Mouse (Mus musculus): ENCODE data around the gene Myt1. TPM values are rescaled to one million over a fixed set of nuclear protein-coding genes. Genes with fewer than 3 reads are reported as not detected.

Myt1 gene
- polyA plus RNA-seq, 1 experiment: not detected

DNA sequence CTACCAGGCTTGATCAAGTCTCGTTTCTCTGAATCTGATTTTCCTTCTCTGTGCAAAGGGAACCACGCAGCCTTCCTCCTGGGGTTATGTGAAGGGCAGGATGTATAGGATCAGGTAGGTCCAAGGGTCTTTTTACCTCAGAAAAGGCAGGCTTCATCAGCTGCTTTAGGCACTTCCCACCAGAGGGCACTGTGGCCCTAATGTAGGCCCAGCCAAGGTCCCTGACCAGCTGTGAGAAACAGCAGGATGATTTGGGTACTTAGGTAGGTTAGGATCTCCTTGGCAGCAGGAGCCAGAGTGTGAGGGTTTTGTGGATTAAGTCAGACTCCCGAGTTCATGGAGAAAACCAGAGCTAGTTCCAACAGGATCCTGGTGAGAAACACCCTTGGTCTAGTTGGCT is 40.9 kb upstream of the Myt1 start:
- no peaks in the 10 kb centered on the region for H3K36me3 ChIP-seq (ENCODE audit: control insufficient read depth, insufficient read depth, low read length)
- DNase-seq (ENCODE audit: low read depth in 1 of 2, low spot score in 2 of 2): no peak
- H3K27me3 ChIP-seq (ENCODE audit: control insufficient read depth, insufficient read depth, low read length): no peaks in the 10 kb centered on the region
- H3K4me1 ChIP-seq (ENCODE audit: control insufficient read depth, insufficient read depth, insufficient read length): no peaks in the 10 kb centered on the region
- 26% methylated on average over 3 of the region's 3 CpGs for WGBS
- H3K4me3 ChIP-seq (ENCODE audit: extremely low read depth, insufficient read depth, insufficient read length): no peak overlapping the region
- H3K27ac ChIP-seq (ENCODE audit: insufficient read depth, low read length): no peak overlapping the region
- TF ChIP-seq POLR2A (IDR thresholded peaks at IDR 0.05; ENCODE audit: low read depth, low read length) (no peak), CTCF (IDR thresholded peaks at IDR 0.05; ENCODE audit: extremely low read depth, insufficient read depth, insufficient read length, insufficient replicate concordance) (peak; percentile 23; the same call in 1 of the 2 replicates)

DNA sequence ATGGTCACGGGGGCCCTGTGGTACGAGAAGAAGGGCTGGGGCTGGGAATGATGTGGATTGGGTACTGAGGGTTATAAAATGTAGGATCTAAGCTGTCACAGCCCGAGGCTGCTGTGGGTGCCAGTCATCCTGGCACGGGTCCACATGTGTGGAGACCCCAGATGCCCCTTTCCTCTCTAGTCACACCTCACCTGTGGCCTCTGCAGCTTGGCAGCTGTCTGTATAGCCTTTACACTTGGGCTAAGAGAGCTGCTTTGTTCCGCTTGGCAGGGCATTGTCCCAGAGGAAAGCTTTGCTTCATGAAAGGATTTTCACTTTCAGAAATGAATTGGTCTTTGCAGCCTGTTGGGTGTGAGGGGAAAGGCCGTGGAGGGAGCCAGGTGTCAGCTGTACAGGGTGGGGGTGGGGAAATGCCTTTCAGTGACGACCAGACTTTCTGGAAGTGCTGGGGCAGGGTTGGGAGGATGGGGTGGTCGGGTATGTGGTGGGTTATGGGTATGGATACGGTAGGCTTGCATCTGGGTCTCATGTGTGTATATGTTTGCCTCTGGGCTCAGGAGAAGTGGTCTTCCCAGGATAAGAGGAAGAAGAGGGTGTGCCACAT is 35.4 kb upstream of the Myt1 start:
- no peak overlapping the region for H3K4me3 ChIP-seq (ENCODE audit: extremely low read depth, insufficient read depth, insufficient read length)
- no peak for DNase-seq (ENCODE audit: low read depth in 1 of 2, low spot score in 2 of 2)
- no peak overlapping the region for H3K27ac ChIP-seq (ENCODE audit: insufficient read depth, low read length)
- no peaks in the 10 kb centered on the region for H3K4me1 ChIP-seq (ENCODE audit: control insufficient read depth, insufficient read depth, insufficient read length)
- WGBS: 61% methylated on average over 9 of the region's 9 CpGs
- H3K27me3 ChIP-seq (ENCODE audit: control insufficient read depth, insufficient read depth, low read length): no peaks in the 10 kb centered on the region
- H3K36me3 ChIP-seq (ENCODE audit: control insufficient read depth, insufficient read depth, low read length): no peaks in the 10 kb centered on the region
- no peak for TF ChIP-seq POLR2A (IDR thresholded peaks at IDR 0.05; ENCODE audit: low read depth, low read length)
- TF ChIP-seq CTCF (IDR thresholded peaks at IDR 0.05; ENCODE audit: extremely low read depth, insufficient read depth, insufficient read length, insufficient replicate concordance): no peak

DNA sequence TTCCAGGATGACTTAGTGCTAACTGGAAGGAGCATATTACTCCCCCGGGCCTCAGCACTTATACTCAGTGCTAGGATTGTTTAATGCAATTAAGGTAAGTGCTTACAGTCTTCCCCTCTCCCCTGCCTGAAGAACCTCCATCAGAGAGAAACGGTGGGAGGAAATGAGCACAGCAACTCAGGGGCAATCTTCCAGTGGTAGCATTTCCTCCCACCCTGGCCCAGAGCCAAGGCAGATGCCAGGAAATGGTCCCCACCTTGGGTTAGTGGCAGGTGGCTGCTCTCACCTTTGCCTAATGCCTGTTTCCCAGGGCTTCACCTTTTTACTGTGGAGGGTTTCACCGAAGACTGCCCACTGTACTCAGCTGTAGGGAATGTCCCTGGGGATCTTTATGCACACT is 33.1 kb upstream of the Myt1 start:
- H3K4me1 ChIP-seq (ENCODE audit: control insufficient read depth, insufficient read depth, insufficient read length): no peaks in the 10 kb centered on the region
- H3K36me3 ChIP-seq (ENCODE audit: control insufficient read depth, insufficient read depth, low read length): no peaks in the 10 kb centered on the region
- TF ChIP-seq CTCF (IDR thresholded peaks at IDR 0.05; ENCODE audit: extremely low read depth, insufficient read depth, insufficient read length, insufficient replicate concordance): no peak
- no peaks in the 10 kb centered on the region for H3K27me3 ChIP-seq (ENCODE audit: control insufficient read depth, insufficient read depth, low read length)
- H3K4me3 ChIP-seq (ENCODE audit: extremely low read depth, insufficient read depth, insufficient read length): no peak overlapping the region
- no peak overlapping the region for H3K27ac ChIP-seq (ENCODE audit: insufficient read depth, low read length)
- no peak for DNase-seq (ENCODE audit: low read depth in 1 of 2, low spot score in 2 of 2)
- WGBS: 48% methylated on average over 3 of the region's 3 CpGs

DNA sequence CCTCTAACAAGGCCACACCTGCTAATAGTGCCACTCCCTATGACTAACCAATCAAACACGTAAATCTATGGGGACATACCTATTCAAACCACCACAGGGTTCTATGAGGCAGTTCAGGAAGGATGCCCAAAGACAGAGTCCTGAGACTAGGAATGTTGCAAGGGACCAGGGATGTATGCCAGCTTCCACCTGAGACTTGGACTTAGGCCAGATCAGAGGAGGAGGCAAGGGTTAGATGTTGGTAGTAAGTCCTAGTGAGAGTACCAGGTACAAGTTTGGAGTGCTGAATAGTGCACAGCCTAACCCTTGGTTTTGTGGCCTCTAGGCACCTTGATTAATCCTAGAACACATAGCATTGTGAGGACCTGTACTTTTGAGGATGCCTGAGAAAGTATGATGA is 10.5 kb upstream of the Myt1 start:
- WGBS: 61% methylated on average over 1 of the region's 1 CpGs
- no peaks in the 10 kb centered on the region for H3K36me3 ChIP-seq (ENCODE audit: control insufficient read depth, insufficient read depth, low read length)
- TF ChIP-seq CTCF (IDR thresholded peaks at IDR 0.05; ENCODE audit: extremely low read depth, insufficient read depth, insufficient read length, insufficient replicate concordance): no peak
- no peak for TF ChIP-seq POLR2A (IDR thresholded peaks at IDR 0.05; ENCODE audit: low read depth, low read length)
- H3K4me3 ChIP-seq (ENCODE audit: extremely low read depth, insufficient read depth, insufficient read length): no peak overlapping the region
- H3K27ac ChIP-seq (ENCODE audit: insufficient read depth, low read length): no peak overlapping the region
- no peaks in the 10 kb centered on the region for H3K4me1 ChIP-seq (ENCODE audit: control insufficient read depth, insufficient read depth, insufficient read length)
- H3K27me3 ChIP-seq (ENCODE audit: control insufficient read depth, insufficient read depth, low read length): no peaks in the 10 kb centered on the region
- no peak for DNase-seq (ENCODE audit: low read depth in 1 of 2, low spot score in 2 of 2)

DNA sequence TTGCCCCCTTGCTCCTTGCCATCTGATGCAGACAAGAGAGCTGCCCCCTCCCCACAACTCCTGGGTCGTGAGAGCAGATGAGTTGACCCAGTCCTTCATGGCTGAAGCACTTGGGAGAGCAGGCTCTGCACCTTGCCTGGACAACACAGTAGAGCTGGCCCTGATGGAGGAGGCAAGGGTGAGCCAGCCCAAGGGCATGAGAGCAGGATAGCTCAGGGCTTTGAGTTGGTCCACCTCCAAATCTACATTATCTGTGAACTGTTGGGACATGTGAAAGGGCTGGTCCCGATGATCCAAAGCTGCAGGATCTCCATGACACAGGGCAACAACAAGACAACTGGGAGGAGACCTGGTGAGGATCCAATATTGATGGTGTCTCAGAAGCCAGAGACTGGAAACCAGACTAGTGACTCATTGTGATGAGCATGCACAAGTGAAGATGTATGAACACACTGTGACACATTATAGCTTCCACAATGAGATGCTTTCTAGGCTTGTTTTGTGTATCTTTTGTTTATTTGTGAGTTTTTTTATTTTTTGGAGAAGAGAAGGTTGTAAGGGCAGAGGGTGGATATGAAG is 4.9 kb upstream of the Myt1 start:
- DNase-seq (ENCODE audit: low read depth in 1 of 2, low spot score in 2 of 2): no peak
- H3K4me3 ChIP-seq (ENCODE audit: extremely low read depth, insufficient read depth, insufficient read length): no peak overlapping the region
- WGBS: 64% methylated on average over 2 of the region's 2 CpGs
- no peak for TF ChIP-seq POLR2A (IDR thresholded peaks at IDR 0.05; ENCODE audit: low read depth, low read length)
- TF ChIP-seq CTCF (IDR thresholded peaks at IDR 0.05; ENCODE audit: extremely low read depth, insufficient read depth, insufficient read length, insufficient replicate concordance): no peak
- H3K36me3 ChIP-seq (ENCODE audit: control insufficient read depth, insufficient read depth, low read length): no peaks in the 10 kb centered on the region
- H3K27me3 ChIP-seq (ENCODE audit: control insufficient read depth, insufficient read depth, low read length): no peaks in the 10 kb centered on the region
- H3K4me1 ChIP-seq (ENCODE audit: control insufficient read depth, insufficient read depth, insufficient read length): no peaks in the 10 kb centered on the region
- no peak overlapping the region for H3K27ac ChIP-seq (ENCODE audit: insufficient read depth, low read length)

DNA sequence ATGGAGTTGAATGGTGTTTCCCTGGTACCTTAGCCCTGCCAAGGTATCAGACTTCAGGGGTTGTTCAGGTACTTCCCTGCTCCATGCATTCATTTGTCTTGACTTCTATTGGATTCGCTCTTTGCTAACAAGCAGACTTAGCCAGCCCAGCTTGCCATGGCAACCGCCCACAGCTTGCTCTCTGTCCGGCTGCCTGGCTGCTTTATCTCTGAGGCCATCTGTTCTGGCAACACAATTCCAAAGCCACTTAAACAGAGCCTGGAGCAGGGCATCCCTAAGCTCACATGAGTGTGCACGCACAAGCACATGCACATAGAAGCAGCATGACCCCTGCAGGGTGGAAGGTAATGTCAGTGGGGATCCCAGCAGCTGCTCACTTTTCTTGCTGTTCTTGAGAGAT is 4.1 kb upstream of the Myt1 start:
- Histone ChIP-seq H3K4me1 (ENCODE audit: control insufficient read depth, insufficient read depth, insufficient read length) (no peaks in the 10 kb centered on the region), H3K36me3 (ENCODE audit: control insufficient read depth, insufficient read depth, low read length) (no peaks in the 10 kb centered on the region), H3K4me3 (ENCODE audit: extremely low read depth, insufficient read depth, insufficient read length) (no peak overlapping the region), H3K27me3 (ENCODE audit: control insufficient read depth, insufficient read depth, low read length) (no peaks in the 10 kb centered on the region), H3K27ac (ENCODE audit: insufficient read depth, low read length) (no peak overlapping the region)
- TF ChIP-seq POLR2A (IDR thresholded peaks at IDR 0.05; ENCODE audit: low read depth, low read length) (no peak), CTCF (IDR thresholded peaks at IDR 0.05; ENCODE audit: extremely low read depth, insufficient read depth, insufficient read length, insufficient replicate concordance) (no peak)
- 30% methylated on average over 4 of the region's 4 CpGs for WGBS
- DNase-seq (ENCODE audit: low read depth in 1 of 2, low spot score in 2 of 2): no peak

DNA sequence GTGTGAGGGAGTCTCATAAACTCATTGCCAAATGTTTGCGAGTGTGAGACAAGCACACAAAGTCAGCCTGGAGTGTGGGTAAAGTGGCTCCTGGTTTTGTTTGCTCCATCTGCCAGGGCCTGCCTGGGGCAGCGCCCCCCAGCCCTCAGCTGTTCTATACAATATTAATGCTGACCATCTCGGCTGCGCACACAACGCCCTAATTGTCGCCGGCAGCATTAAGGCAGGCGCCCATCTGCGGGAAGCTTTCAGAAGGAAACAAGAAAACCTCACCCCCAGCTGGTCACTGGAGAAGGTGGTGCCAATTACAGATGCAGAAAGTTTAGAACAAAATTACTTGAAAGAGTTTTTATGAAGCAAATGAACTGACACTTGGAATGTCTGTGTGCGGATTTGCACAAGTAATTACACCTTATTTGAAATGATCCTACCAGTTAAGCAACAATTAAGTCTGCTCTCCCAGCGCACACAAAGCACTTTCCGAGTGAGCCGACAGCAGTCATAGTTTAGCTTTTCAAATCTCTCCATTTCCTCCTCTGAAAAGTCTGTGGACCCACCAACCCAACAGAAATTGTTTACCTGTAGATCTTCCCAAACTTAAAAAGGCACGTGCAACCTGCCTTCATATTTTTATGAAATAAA is 875 bp downstream of the Myt1 start:
- Histone ChIP-seq H3K4me1 (ENCODE audit: control insufficient read depth, insufficient read depth, insufficient read length) (no peaks in the 10 kb centered on the region), H3K27me3 (ENCODE audit: control insufficient read depth, insufficient read depth, low read length) (no peaks in the 10 kb centered on the region), H3K36me3 (ENCODE audit: control insufficient read depth, insufficient read depth, low read length) (no peaks in the 10 kb centered on the region), H3K4me3 (ENCODE audit: extremely low read depth, insufficient read depth, insufficient read length) (no peak overlapping the region), H3K27ac (ENCODE audit: insufficient read depth, low read length) (no peak overlapping the region)
- WGBS: 48% methylated on average over 14 of the region's 14 CpGs
- TF ChIP-seq POLR2A (IDR thresholded peaks at IDR 0.05; ENCODE audit: low read depth, low read length) (no peak), CTCF (IDR thresholded peaks at IDR 0.05; ENCODE audit: extremely low read depth, insufficient read depth, insufficient read length, insufficient replicate concordance) (no peak)
- no peak for DNase-seq (ENCODE audit: low read depth in 1 of 2, low spot score in 2 of 2)
